Mouse (Mus musculus) CH12.LX (cell line): ENCODE data around the gene 3110009E18Rik. TPM values are rescaled to one million over a fixed set of nuclear protein-coding genes. Genes with fewer than 3 reads are reported as not detected.

ENCODE experiments used
- DNase-seq: peaks from one replicate; pipeline ENCODE4 v3.0.0-alpha.2; 2013; ENCODE audit errors: extremely low read depth
- H3K27ac ChIP-seq: 2 replicates; pipeline ENCODE4 v1.5.1; 2012; ENCODE audit warnings: low read depth, mild to moderate bottlenecking, control low read depth, moderate library complexity; ENCODE audit not compliant: insufficient read depth
- H3K27me3 ChIP-seq: replicated peaks from 2 replicates; pipeline ENCODE3; 2012; ENCODE audit warnings: inconsistent platforms
- H3K36me3 ChIP-seq, 2 experiments: replicated peaks in 1 of 2; 2 replicates each; pipeline versions ENCODE3 to v1.6.1; 2012; ENCODE audit warnings: inconsistent platforms in 1 of 2, low read length in 1 of 2, mild to moderate bottlenecking in 1 of 2, mixed read lengths in 1 of 2, moderate library complexity in 1 of 2; ENCODE audit not compliant: control insufficient read depth in 1 of 2, insufficient read depth in 1 of 2
- H3K4me1 ChIP-seq, 2 experiments: 2 replicates each; pipeline ENCODE4 v1.6.1; 2012; ENCODE audit warnings: inconsistent platforms in 1 of 2, moderate library complexity in 1 of 2; ENCODE audit not compliant: insufficient read depth in 2 of 2, control insufficient read depth in 1 of 2
- H3K4me2 ChIP-seq: 2 replicates; pipeline ENCODE4 v1.6.1; 2012; ENCODE audit warnings: low read depth, mild to moderate bottlenecking, control low read depth; ENCODE audit not compliant: poor library complexity, insufficient read depth, severe bottlenecking
- H3K4me3 ChIP-seq, 3 experiments: fragments of 150-350 bp in 1 of 3; sonication (generic) in 1 of 3; replicated peaks in 1 of 3; 2 replicates each; pipeline versions ENCODE3 to v1.5.1; 2011 to 2012; ENCODE audit warnings: low read depth in 2 of 3, low read length in 2 of 3, mild to moderate bottlenecking in 2 of 3, moderate library complexity in 2 of 3, control low read depth in 1 of 3, improper control_type of control experiment in 1 of 3, inconsistent platforms in 1 of 3, mixed read lengths in 1 of 3; ENCODE audit not compliant: poor library complexity in 1 of 3
- H3K79me2 ChIP-seq: replicated peaks from 2 replicates; pipeline ENCODE4 v1.6.1; 2012; ENCODE audit warnings: mild to moderate bottlenecking, moderate library complexity; ENCODE audit not compliant: control insufficient read depth, poor library complexity, insufficient read depth, severe bottlenecking; ENCODE audit errors: extremely low read depth
- H3K9ac ChIP-seq: 2 replicates; pipeline ENCODE4 v1.6.1; 2012; ENCODE audit warnings: low read depth, mild to moderate bottlenecking, control low read depth, moderate library complexity; ENCODE audit not compliant: insufficient read depth
- H3K9me3 ChIP-seq: replicated peaks from 2 replicates; pipeline ENCODE3; 2012; ENCODE audit warnings: low read length, inconsistent platforms, mixed read lengths
- CHD1 ChIP-seq: IDR thresholded peaks from 2 replicates; pipeline ENCODE4 v1.6.1; 2012; ENCODE audit warnings: low read depth, low read length, improper control_type of control experiment, inconsistent platforms
- CHD2 ChIP-seq: IDR thresholded peaks from 2 replicates; pipeline ENCODE4 v1.6.1; 2011; ENCODE audit warnings: low read length, improper control_type of control experiment
- ELF1 ChIP-seq: IDR thresholded peaks from 2 replicates; pipeline ENCODE4 v1.6.1; 2014; ENCODE audit warnings: low read depth, mild to moderate bottlenecking, inconsistent platforms, low read length, improper control_type of control experiment
- EP300 ChIP-seq: IDR thresholded peaks from 2 replicates; pipeline ENCODE4 v1.6.1; 2011; ENCODE audit warnings: low read length, improper control_type of control experiment
- GABPA ChIP-seq: IDR thresholded peaks from 2 replicates; pipeline ENCODE4 v1.6.1; 2012; ENCODE audit warnings: low read depth, low read length, improper control_type of control experiment, inconsistent platforms; ENCODE audit not compliant: insufficient replicate concordance
- IRF4 ChIP-seq: IDR thresholded peaks from 2 replicates; pipeline ENCODE4 v1.6.1; 2014; ENCODE audit warnings: low read depth, mild to moderate bottlenecking, inconsistent platforms, low read length, improper control_type of control experiment
- JUN ChIP-seq: IDR thresholded peaks from 2 replicates; pipeline ENCODE4 v1.6.1; 2011; ENCODE audit warnings: low read depth, mild to moderate bottlenecking, low read length, improper control_type of control experiment, moderate library complexity; ENCODE audit not compliant: insufficient read depth
- JUND ChIP-seq: conservative IDR thresholded peaks from 2 replicates; pipeline ENCODE4 v1.6.1; 2011; ENCODE audit warnings: low read depth, low read length, improper control_type of control experiment
- MAFK ChIP-seq: IDR thresholded peaks from 2 replicates; pipeline ENCODE4 v1.6.1; 2011; ENCODE audit warnings: low read length, improper control_type of control experiment; ENCODE audit not compliant: insufficient replicate concordance
- MAX ChIP-seq: IDR thresholded peaks from 2 replicates; pipeline ENCODE4 v1.6.1; 2011; ENCODE audit warnings: low read length, improper control_type of control experiment
- MAZ ChIP-seq: IDR thresholded peaks from 2 replicates; pipeline ENCODE4 v1.6.1; 2012; ENCODE audit warnings: low read depth, mild to moderate bottlenecking, inconsistent platforms, low read length, improper control_type of control experiment, moderate library complexity
- MXI1 ChIP-seq: IDR thresholded peaks from 2 replicates; pipeline ENCODE4 v1.6.1; 2011; ENCODE audit warnings: mild to moderate bottlenecking, low read depth, low read length, improper control_type of control experiment
- NRF1 ChIP-seq: IDR thresholded peaks from 2 replicates; pipeline ENCODE4 v1.6.1; 2014; ENCODE audit warnings: low read depth, mild to moderate bottlenecking, inconsistent platforms, low read length, improper control_type of control experiment, moderate library complexity
- POLR2A ChIP-seq: IDR thresholded peaks from 2 replicates; pipeline ENCODE4 v1.6.1; 2011; ENCODE audit warnings: low read depth, mild to moderate bottlenecking, improper control_type of control experiment, low read length
- RCOR1 ChIP-seq: conservative IDR thresholded peaks from 2 replicates; pipeline ENCODE4 v1.6.1; 2012; ENCODE audit warnings: low read depth, mild to moderate bottlenecking, inconsistent platforms, low read length, improper control_type of control experiment
- SIN3A ChIP-seq: IDR thresholded peaks from 2 replicates; pipeline ENCODE4 v1.6.1; 2012; ENCODE audit warnings: low read length, improper control_type of control experiment, inconsistent platforms
- UBTF ChIP-seq: IDR thresholded peaks from 2 replicates; pipeline ENCODE4 v1.6.1; 2012; ENCODE audit warnings: low read depth, mild to moderate bottlenecking, inconsistent platforms, low read length, improper control_type of control experiment, moderate library complexity
- USF1 ChIP-seq: IDR thresholded peaks from 2 replicates; pipeline ENCODE4 v1.6.1; 2014; ENCODE audit warnings: low read depth, mild to moderate bottlenecking, inconsistent platforms, low read length, improper control_type of control experiment
- USF2 ChIP-seq: conservative IDR thresholded peaks from 2 replicates; pipeline ENCODE4 v1.6.1; 2011; ENCODE audit warnings: low read depth, low read length, improper control_type of control experiment
- ZC3H11A ChIP-seq: IDR thresholded peaks from 2 replicates; pipeline ENCODE4 v1.6.1; 2012; ENCODE audit warnings: low read depth, mild to moderate bottlenecking, inconsistent platforms, low read length, improper control_type of control experiment
- ZKSCAN1 ChIP-seq: IDR thresholded peaks from 2 replicates; pipeline ENCODE4 v1.6.1; 2012; ENCODE audit warnings: low read depth, inconsistent platforms, low read length, improper control_type of control experiment, borderline replicate concordance
- ZMIZ1 ChIP-seq: IDR thresholded peaks from 2 replicates; pipeline ENCODE4 v1.6.1; 2012; ENCODE audit warnings: low read depth, mild to moderate bottlenecking, inconsistent platforms, low read length, improper control_type of control experiment
- ZNF384 ChIP-seq: IDR thresholded peaks from 2 replicates; pipeline ENCODE4 v1.6.1; 2012; ENCODE audit warnings: low read depth, low read length, improper control_type of control experiment, inconsistent platforms
- dilution Hi-C: fragments of 300-500 bp; cut with MboI; formaldehyde crosslinking; loops from 2 replicates; pipeline ENCODE4 v1.14.3; 2020; ENCODE audit warnings: low sequenced_read_pairs; ENCODE audit not compliant: extremely low pct_unique_long_range_greater_than_20kb, extremely low pct_ligation_motif_present
- in situ Hi-C: fragments of 300-500 bp; cut with MboI; formaldehyde crosslinking; loops from 3 replicates; pipeline ENCODE4 v1.14.3; 2019; ENCODE audit warnings: low sequenced_read_pairs, low pct_ligation_motif_present, low pct_unique_long_range_greater_than_20kb, mixed read lengths
- polyA plus RNA-seq: library from polyadenylated mRNA; unstranded; fragments of >175 nt; gene quantifications from 2 replicates; pipeline ENCODE4 v1.2.1, GENCODE M21; 2012; ENCODE audit warnings: low read depth; ENCODE audit not compliant: insufficient read length
- total RNA-seq, 2 experiments: library from RNA; depleted of rRNA; stranded (reverse); fragments of 300-350 nt in 1 of 2; fragments of >200 nt in 1 of 2; gene quantifications; 2 replicates each; pipeline ENCODE4 v1.2.3; 2012 to 2014

The 3110009E18Rik gene
- total and polyA plus RNA-seq, 3 experiments, result 2.7 to 5.9 (median 4.6) TPM

- dilution Hi-C loops (no loop called here), in situ Hi-C loops (no loop called here)
- Histone ChIP-seq H3K9me3 (no peaks in the 10 kb centered on the region), H3K36me3 (no peaks in the 10 kb centered on the region), H3K27ac (no peak overlapping the region), H3K4me2 (no peak overlapping the region), H3K79me2 (no peaks in the 10 kb centered on the region), H3K4me3 (no peak overlapping the region), H3K27me3 (no peaks in the 10 kb centered on the region), H3K9ac (no peak overlapping the region), H3K4me1 (no peaks in the 10 kb centered on the region; a peak in 1 of 4 replicates)
- no peak for TF ChIP-seq RCOR1
- TF ChIP-seq MAZ, result no peak
- no peak for TF ChIP-seq CHD2
- TF ChIP-seq USF2, result no peak
- no peak for TF ChIP-seq UBTF
- TF ChIP-seq IRF4, result no peak
- TF ChIP-seq EP300, result no peak
- TF ChIP-seq MXI1, result no peak
- TF ChIP-seq USF1, result no peak
- DNase-seq, result no peak
Measured at GRCm38 (mm10) chr1:120220841-120221240, 99.9 kb downstream of the 3110009E18Rik start.

- H3K36me3 ChIP-seq, result no peaks in the 10 kb centered on the region
- H3K9ac ChIP-seq, result no peak overlapping the region
- no peaks in the 10 kb centered on the region for H3K27me3 ChIP-seq
- no peaks in the 10 kb centered on the region for H3K79me2 ChIP-seq
- no peak for DNase-seq
- in situ Hi-C loops, result no loop called here
- no peak overlapping the region for H3K27ac ChIP-seq
- no peaks in the 10 kb centered on the region; a peak in 1 of 4 replicates for H3K4me1 ChIP-seq
- H3K4me2 ChIP-seq, result no peak overlapping the region
- TF ChIP-seq JUN, result no peak
- TF ChIP-seq ZMIZ1, result no peak
- no peak for TF ChIP-seq ZNF384
- H3K4me3 ChIP-seq, result no peak overlapping the region
- H3K9me3 ChIP-seq, result no peaks in the 10 kb centered on the region
- dilution Hi-C loops, result no loop called here
Measured at GRCm38 (mm10) chr1:120221285-120221684, 100.3 kb downstream of the 3110009E18Rik start.

GRCm38 (mm10) chr1:120223613-120224012 is 102.6 kb downstream of the 3110009E18Rik start:
- dilution Hi-C loops, result no loop called here
- no peak overlapping the region for H3K4me2 ChIP-seq
- no peak overlapping the region for H3K9ac ChIP-seq
- peaks cover 0 to 4% of the 10 kb centered on the region in 2 experiments for H3K36me3 ChIP-seq
- no peak overlapping the region for H3K27ac ChIP-seq
- no peak overlapping the region for H3K4me3 ChIP-seq
- no peaks in the 10 kb centered on the region; a peak in 1 of 4 replicates for H3K4me1 ChIP-seq
- DNase-seq, result no peak
- H3K9me3 ChIP-seq, result no peaks in the 10 kb centered on the region
- in situ Hi-C loops, result no loop called here
- TF ChIP-seq JUN (no peak), SIN3A (no peak), ELF1 (no peak), JUND (no peak), MAFK (no peak), IRF4 (no peak), ZC3H11A (no peak), NRF1 (no peak), GABPA (no peak), MAX (no peak), CHD2 (no peak), EP300 (no peak), RCOR1 (no peak), ZKSCAN1 (no peak), CHD1 (no peak), ZNF384 (no peak), POLR2A (no peak)
- no peaks in the 10 kb centered on the region for H3K27me3 ChIP-seq
- no peaks in the 10 kb centered on the region for H3K79me2 ChIP-seq
